Mouse (Mus musculus) embryonic fibroblast, embryonic 13.5 days (primary cell): Measurements from ENCODE around the gene Aif1.

ENCODE experiments used
- CTCF ChIP-seq: IDR thresholded peaks from 2 replicates; pipeline ENCODE4 v1.5.1; 2011; ENCODE audit warnings: mild to moderate bottlenecking, control low read depth, low read length, moderate library complexity, borderline replicate concordance; ENCODE audit not compliant: insufficient read depth
- POLR2A ChIP-seq: IDR thresholded peaks from 2 replicates; pipeline ENCODE4 v1.6.1; 2011; ENCODE audit warnings: low read depth, mild to moderate bottlenecking, control low read depth, low read length, moderate library complexity

GRCm38 (mm10) chr17:35166352-35167035, 9.4 kb downstream of the Aif1 start:
- TF ChIP-seq POLR2A (no peak), CTCF (no peak)
